Mouse (Mus musculus) kidney, adult 2 months (tissue): ENCODE measurements around the gene Tmem44.

Experiments
- CTCF ChIP-seq: fragments of 200-500 bp; conservative IDR thresholded peaks from 2 replicates; pipeline ENCODE4 v1.5.1; 2011; ENCODE audit warnings: low read depth, mild to moderate bottlenecking, control low read depth, low read length, moderate library complexity, mixed read lengths; ENCODE audit not compliant: insufficient read depth, insufficient read length
- POLR2A ChIP-seq: fragments of 200-500 bp; IDR thresholded peaks from one replicate; pipeline ENCODE4 v1.6.1; 2011; ENCODE audit warnings: low read depth, low read length, control low read depth

DNA sequence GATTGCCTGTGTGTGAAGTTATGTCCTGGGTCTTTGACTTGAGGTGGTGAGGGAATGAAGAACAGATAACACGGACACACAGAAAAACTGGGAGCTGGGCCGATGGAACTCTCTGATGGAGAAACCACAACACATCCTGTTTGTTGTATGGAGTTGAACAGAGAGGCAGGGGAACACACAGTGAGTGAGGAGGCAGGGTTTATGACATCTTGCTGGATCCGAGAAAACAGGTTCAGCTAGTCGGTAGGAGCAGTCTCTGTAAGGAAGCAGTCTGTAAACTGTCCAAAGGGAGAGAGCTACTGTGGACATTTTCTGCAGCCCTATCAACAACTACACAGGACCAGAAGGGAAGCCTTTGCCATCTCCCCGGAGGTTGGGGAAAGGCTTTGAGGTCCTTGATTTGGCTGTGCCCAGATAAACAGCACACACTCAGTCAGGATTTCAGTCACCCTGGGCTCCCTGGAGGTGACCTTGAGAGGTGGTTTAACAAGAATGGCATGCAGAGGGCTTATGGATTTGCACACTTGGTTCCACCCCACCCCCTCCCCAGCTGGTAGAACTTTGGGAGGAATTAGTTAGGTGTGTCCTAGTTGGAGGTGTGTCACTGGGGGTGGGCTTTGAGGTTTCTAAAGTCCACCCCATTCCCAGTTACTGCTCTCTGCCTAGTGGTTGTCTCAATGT lies 8.8 kb upstream of the Tmem44 start:
- TF ChIP-seq POLR2A (no peak), CTCF (no peak)
